Mouse (Mus musculus) c-Kit-positive CD71-positive TER-119-negative erythroid progenitor cells, embryonic 14.5 days (primary cell): ENCODE results near the gene Rabgap1l.
"Not testable (repeated sequence)": the region's sequence is repeated elsewhere in the genome, so short reads cannot be mapped to it uniquely, and the experiment has no call there.

ENCODE experiments used
- DNase-seq: peaks from one replicate; pipeline ENCODE4 v3.0.0-alpha.2; 2013; ENCODE audit warnings: low read depth

The Rabgap1l gene

DNA sequence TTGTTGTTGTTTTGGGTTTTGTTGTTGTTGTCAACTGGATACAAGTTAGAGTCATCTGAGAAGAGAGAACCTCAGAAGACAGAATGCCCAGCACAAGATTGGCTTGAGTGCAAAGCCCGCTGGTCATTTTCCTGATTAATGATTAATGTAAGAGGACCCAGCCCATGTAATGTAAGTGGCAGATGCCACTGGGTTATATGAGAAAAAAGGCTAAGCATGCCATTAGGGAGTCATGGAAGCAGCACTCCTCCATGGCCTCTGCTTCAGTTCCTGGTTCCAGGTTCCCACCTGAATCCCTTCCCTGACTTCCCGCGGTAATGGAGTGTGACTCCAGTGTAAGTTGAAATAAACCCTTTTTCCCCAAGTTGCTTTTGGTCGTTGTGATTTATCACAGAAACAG is 480.4 kb downstream of the Rabgap1l start:
- DNase-seq: no peak

DNA sequence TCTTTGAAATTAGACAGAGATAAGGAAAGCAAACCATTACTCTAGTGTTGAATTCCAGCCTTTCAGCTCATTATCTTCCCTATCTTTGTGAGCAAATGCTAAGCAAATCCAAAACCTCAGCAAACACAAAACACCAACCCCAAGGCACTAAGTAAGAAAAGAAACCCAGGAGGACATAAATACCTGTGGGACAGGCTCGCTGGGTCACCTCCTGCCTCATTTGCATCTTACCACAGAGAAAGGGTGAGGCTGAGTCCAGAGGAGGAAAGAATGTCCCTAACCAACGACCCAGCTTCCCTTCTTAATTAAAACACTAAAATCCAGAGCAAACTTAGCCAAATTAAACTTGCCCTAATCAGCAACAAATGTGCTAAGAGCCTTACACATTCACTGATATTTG is 481.1 kb downstream of the Rabgap1l start:
- no peak for DNase-seq

DNA sequence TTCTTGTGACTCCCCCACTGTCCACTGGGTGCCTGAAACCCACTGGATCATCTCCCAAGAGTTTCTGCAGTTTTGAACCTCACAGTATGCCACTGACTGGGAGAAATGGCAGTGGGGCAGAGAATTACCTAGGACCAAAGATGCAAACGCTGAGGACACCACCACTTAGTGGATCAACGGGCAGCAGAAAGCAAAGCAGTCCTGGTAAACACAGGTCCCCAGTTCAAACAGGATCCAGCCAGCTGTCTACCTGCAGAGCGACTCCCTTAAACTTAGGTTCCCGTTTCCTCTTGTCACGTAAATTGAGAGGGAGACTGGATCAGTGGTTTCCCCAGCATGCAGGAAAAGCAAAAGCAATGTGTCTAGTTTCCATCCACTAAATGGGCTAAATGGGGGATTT is 483.1 kb downstream of the Rabgap1l start:
- no peak for DNase-seq

DNA sequence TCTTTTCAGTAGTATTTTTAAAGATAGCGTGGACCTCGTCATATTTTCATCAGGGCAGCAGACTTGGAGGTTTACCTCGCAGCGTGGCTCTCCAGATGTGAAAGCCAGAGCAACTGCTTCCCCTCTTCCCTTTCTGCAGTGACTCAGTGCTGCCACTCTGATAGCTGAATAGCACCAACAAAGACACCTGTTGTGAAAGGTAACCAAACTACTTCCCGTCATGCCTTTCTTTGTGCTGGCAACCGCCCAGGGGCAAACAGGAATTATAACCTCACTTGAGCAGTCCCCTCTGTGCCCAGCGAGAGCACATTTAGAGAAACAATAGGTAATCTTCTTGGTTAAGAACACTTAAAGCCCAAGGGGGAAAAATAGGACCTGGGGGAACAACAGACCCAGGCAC is 484.0 kb downstream of the Rabgap1l start:
- DNase-seq: no peak

DNA sequence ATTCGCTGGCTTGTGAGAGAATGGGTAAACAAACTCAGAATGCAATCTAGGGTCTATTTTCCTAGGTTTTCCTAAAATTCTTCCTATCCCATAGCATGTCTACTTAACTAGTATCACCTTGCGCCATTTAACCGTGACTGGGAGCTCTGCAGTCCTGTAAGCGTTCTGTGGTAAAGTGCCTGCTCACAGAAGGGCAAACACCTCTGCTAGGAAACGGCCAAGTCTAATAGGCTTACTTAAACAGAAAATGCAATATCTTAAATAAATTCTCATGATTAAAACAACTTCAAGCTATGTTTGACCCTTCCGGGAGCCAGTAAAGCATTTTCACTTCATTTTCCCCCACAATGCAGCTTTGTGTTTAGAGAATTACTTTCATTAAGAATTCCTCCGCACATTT is 484.5 kb downstream of the Rabgap1l start:
- DNase-seq: no peak

DNA sequence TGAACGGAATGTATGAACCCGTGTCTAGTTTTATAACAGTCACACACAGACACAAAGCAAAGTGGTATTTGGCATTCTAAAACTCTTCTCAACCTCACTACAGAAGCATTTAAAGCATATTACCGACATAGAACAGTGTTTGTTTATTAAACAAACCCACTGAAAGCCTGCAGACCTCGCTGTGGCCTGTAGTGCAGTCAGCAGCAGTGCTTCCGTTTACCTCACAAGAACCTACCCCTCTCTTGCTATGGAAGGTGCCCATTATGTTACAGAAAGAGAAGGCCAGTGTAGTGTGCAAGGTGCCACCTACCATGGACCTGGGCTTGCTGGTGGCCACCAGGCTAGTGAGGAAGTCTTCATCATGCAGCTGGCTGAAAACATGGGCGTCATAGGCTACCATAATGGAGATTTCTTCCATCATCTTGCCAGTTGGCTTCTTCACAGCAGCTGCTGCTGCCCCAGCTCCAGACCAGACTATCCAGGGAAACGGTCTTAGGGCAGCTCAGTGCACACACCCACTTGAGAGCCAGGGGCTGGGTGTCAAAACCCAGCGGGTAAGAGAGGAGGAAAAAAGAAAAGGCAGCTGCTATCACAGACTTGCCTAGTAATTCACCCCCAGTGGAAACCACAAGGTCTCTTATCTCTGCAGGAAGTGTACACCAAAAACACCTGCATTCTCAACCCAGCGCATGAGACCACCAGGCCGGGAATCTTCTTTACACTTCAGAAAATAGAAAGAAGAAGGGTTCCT is 486.0 kb downstream of the Rabgap1l start:
- no peak for DNase-seq

DNA sequence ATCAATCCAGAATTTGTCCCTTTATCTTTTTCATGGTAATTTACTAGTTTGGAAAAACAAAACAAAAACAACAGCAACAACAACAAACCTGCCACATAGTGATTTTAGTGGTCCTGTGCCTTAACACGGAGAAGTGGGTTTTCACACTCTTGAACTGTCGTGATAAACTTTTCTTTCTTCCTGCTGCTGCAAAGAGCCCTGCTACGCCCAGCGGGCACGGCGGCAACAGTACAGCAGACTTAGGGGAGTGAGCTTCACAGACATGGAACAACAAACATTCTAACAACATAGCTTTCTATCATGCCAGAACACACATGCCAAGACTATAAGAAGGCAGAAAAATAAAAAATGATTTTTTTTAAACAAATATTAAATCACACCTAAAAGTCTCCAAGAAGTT is 486.7 kb downstream of the Rabgap1l start:
- no peak for DNase-seq

DNA sequence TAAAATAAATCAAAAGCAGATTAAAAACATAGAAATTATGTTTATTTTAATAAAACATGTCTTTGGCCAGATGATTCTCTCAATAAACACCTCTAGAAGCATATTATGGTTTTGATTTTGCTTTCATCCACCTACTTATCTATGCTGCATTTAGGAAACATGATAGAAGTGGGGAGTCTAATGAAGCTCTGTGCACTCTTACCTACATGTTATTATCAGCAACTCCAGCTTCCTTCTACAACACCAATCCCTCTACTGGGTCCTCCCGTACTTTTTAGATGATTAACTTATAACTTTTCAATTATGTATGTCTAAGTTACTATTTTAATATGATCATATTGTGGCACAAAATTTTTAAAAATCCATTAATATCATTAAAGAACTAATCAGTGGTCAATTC is 487.2 kb downstream of the Rabgap1l start:
- DNase-seq: no peak

DNA sequence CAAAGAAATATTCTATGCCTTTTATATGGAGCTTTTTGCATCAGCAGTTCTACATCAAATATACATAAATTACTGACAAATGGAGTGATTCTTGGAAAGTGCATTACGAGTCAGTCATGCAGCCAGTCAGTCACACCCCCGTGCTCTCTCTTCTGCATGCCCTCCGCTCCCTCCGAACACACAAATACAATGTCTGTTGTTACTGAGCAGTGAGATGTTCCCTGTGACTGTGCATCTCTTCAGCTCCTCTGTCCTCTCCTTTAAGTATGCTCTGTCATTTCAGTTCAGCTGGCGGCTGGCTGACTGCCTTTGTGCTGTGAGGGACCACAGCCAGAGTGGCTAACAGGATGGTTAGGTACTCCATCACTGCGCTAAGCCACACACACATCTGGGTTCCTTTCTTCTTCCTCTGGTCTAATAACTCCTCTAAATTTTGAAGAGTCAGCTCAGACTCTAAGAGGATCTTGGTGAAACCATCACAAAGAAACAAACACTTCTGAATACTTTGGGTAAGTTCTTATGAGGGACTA is 488.0 kb downstream of the Rabgap1l start:
- DNase-seq: no peak

DNA sequence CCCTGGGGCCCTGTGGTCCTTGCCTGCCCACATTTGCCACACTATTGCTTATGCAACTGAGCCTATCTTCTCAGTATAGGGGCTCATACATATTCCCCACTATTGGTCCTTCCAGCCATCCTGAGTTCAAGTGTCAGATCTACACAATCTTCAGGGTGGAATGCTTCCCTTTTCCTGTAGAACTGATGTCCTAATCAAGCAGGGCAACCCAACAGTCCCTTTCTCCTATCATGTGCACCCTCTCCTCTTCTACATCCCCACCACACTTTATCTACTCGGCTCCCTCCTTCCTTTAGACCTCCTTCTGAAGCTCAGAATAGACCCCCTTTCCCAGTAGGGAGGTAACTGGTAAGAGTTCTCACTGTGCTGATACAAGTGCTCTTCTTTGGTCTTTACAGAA is 490.7 kb downstream of the Rabgap1l start:
- no peak for DNase-seq

DNA sequence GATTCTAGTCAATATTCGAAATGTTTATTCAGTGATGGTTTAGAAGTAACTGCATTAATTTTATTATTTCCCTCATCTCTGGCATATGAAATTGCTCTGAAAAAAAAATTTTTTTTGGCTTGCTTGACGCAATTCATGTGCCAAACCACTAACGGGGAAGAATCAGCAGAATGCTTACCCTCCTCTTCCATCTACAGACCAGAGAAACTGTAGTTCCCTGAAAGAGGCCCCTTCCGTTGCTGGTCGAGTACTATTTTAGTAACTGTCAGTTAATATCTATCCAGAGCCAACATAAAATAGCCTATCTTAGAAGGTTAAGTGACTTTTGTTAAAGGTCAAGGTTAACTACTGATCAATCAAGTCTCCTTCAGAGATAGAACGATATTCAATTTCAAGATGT is 491.9 kb downstream of the Rabgap1l start:
- no peak for DNase-seq

DNA sequence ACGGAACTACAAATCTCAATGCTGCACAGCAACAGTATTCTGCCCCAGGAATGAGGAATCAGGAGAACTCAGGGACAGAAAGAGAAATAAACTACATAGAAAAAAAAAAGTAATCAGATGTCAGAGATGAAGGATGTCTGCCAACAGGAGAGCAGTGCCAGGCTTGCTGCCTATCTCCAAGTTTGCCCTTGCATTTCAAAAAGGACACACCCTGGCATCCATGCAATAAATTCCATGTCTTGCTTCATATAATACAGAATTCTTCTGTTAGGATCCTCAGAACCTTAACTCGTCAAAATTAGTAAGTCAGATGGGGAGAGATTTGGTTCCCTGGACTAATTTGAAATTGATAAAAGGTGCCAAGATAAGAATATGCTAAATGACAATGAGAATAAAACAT is 492.3 kb downstream of the Rabgap1l start:
- DNase-seq: no peak

DNA sequence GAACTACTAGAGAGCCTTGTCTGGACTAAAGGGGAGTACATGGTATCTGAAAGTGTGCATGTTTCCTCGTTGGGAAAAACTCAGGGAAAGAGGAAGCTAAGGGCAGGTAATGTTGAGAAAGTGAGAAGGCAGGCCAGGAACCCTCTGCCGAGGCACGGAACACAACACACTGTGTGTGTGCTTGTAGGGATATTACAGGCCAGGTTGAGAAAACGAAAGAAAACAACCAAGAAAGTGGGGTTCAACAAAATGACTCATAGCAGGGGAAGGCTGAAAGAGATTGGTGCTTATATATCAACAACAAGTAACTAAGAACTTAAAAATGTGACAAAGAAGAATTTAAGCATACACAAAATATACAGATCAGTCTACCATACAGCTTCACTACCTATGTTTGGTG is 493.0 kb downstream of the Rabgap1l start:
- no peak for DNase-seq

DNA sequence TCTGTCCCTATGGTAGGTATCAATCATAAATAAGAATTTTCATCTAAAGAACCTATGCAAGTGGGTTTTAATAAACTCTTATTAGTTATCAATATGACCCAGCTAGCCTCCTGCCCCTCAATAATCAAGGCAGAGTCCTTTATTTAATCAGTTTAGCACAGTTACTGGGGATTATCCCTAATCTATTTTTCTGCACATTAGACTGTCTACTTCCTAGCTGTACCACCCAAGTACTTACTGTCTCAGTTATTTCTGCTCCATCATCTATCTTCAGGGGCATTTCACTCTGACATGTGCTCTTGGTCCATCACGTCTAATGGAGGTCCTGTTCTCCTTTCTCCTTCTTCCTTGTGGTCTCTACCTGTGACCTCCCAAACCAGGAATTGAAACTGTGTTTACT is 494.1 kb downstream of the Rabgap1l start:
- no peak for DNase-seq

DNA sequence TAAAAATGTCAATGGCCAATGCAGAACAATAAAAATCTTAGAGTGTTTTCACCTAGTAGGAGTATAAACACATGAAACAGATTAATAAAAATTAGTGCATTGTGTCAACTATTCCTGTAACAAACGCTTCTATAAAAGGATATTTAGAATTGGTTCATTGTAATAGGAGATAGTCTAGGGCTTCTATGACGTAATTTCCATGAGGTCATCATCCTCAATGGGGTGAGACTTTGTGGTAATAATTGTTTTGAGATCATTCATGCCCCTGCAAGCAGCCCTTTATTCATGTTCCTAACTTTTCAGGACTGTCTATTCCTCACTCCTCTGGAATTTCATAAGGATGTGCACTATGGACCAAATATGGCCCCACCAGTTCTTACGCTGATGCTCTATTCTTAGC is 495.3 kb downstream of the Rabgap1l start:
- DNase-seq: no peak

DNA sequence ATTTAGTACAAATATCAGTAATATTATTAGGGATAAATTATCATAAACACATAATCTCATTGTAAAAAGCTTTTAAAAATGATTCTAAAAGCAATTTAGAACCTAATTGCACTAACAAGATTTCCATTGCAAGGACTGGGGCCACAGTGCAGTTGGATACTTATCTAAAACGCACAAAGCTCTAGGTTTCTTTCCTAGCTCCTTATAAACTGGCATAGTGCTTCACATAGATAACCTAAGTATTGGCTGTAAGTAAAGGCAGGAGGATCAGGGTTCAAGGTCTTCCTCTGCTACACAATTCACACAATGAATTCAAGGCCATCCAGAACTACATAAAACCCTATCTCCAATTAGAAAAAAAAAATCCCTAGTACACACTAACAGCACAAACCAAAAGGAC is 497.7 kb downstream of the Rabgap1l start:
- DNase-seq: no peak

DNA sequence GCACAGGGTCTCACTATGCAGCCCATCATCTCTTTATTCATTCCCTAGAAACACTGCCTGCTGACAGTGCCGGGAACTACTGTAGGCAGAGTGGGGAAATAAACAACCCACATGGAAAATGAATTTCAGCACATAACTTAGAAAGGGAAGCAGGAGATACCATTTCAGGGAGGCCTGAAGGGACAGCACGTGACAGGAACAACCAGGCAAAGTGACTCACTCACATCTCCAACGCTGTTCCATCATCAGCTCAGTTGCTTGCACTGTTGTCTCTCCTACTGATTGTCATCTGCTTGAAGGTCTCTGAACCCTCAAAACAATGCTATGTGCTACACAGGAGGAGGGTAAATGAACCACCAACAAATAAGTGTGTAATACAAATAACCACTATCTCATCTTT is 499.5 kb downstream of the Rabgap1l start:
- DNase-seq: no peak

DNA sequence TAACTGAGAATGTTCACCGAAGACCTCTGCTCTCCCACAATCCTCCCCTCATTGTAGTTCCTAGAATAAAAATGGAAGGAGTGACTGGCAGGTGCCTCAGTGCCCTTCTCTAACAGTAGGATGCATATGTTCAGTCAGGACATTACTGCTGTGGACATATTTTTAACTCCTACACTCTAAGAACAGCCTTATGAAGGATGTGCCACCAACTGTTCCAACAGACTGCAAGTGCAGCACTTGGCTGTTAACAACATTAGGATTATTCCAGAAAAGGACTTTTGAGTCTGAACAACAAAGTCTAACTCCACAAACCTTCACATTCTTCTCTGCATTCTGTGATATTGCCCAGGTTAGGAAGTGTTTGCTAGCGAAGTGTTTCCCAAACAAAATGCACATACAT is 501.0 kb downstream of the Rabgap1l start:
- no peak for DNase-seq

DNA sequence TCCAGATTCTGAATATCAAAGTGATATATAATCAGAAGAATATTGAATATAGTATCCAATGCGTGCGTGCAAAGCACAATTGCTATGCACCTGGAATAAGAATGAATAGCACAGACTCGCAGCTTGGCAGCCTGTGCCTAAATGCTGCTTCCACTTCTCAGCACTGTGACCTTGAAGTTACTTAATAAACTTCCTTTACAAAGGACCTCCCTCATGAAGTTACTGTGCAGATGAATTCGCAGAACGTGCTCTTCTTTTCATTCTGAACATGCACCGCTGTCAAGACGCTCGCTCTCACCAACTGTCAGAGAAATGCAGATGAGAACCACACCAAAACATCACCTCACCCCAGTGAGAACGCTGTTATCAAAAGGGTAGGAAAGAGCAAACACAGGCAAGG is 502.8 kb downstream of the Rabgap1l start:
- DNase-seq: no peak

DNA sequence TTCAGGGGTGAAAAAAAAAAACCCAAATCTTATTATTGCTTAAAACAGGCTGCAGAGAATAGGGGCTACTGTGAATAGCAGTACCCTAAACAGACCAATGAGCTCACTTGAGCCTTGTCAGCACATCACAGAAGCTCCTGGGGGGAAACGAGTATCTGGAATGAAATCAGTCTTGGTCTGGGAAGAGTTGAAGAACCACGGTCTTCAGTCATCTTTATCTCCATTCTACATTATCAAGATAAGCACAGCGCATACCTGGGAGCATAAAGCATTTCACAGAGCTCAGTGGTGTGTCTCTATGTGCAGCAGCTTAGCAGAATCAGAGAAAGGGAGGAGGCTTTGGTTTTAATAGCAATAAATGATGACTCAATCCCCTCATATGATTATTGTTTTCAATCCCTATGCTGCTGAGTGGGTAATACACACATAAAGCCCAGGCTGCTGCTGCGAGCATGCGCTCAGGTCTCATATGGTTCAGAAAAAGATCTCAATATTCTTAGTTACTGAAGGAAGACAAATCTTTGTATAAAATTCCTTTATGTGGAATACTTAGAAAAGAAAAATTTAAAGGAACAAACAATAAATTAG is 505.9 kb downstream of the Rabgap1l start:
- DNase-seq: no peak

DNA sequence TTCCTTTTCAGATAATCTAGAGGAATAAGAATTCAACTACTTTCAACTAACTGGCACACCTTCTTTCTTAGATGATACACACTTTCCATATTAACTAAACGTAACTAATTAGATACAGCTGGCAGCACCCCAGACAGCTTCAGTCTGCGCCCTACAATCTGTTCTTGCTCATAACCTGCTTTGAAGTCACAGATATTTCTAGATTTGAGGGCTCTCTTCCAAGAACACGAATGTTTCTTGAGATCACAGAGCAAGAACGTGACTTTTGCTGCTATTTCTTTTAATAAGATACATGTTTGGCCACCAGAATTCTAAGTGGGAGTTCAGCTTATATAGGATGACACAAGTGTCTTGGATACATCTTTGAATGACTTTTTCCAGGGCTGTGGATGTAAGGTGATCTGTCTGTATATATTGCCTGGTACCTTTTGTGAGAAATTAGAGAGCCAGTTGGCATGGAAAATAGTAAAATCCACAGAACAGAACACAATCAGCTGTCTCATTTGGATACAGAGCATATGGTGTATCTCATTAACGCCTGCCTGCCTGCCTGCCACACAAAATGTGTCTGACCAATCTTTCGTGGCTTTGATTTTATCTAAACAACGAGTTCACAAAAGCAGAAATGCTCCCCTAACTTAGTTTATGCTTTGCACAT is 506.5 kb downstream of the Rabgap1l start:
- DNase-seq: no peak

DNA sequence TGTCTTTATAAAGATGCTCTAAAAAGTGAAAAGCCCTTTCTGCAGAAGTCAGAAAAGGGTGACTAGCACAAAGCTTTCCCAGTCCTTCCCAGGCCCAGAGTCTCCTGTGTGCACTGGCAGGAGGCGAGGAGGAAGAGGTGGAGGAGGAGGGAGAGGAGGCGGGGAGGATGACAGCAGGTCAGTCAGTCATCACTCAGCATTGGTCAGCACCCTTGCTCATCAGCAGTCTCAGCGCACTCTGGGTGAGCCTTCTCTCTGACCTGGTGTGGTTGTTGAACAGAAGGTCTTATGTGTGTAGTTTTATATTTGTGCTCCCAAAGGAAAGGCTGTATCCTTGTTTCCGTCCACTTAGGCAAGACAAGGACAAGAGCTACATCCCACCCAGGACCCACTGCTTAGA is 508.8 kb downstream of the Rabgap1l start:
- no peak for DNase-seq

DNA sequence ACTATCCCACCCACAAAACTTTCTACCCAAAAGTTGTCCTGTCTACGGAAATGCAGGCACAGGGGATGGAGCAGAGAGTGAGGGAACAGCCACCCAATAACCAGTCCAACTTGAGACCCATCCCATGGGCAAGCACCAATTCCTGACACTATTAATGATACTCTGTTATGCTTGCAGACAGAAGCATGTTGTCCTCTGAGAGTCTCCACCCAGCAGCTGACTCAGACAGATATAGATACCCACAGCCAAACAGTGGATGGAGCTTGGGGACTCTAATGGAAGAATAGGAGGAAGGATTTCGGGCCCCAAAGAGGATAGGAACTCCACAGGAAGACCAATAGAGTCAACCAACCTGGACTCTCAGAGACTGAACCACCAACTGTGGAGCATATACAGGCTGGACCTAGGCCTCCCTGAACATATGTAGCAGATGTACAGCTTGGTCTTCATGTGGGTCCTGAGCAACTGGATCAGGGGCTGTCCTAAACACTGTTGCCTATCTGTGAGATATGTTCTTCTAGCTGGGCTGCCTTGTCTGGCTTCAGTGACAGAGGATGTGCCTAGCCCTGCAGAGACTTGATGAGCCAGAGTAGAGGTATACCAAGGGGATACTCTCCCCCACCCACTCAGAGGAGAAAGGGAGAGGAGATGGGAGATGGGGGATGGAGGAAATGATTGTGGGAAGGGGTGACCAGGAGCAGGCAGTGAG is 510.7 kb downstream of the Rabgap1l start:
- not testable (repeated sequence) for DNase-seq
